Mouse (Mus musculus) lung, embryonic 15.5 days (tissue): Measurements from ENCODE around the gene Axin1. TPM values are rescaled to one million over a fixed set of nuclear protein-coding genes. Genes with fewer than 3 reads are reported as not detected.
"Not testable (repeated sequence)": the region's sequence is repeated elsewhere in the genome, so short reads cannot be mapped to it uniquely, and the experiment has no call there.

Source experiments
- ATAC-seq: fragments of 200-750 bp; cut with Nextera tagmentation; 2 replicates; pipeline ENCODE4 v1.8.0; 2017; ENCODE audit warnings: moderate number of reproducible peaks, borderline replicate concordance; ENCODE audit not compliant: low FRiP score, low TSS enrichment; ENCODE audit errors: extremely low read depth
- H3K27ac ChIP-seq: fragments of 300-500 bp; sonication (generic); 2 replicates; pipeline ENCODE4 v1.5.1; 2015; ENCODE audit warnings: moderate library complexity, mild to moderate bottlenecking, inconsistent platforms
- H3K27me3 ChIP-seq: fragments of 300-500 bp; sonication (generic); 2 replicates; pipeline ENCODE4 v1.6.1; 2015; ENCODE audit warnings: inconsistent platforms
- H3K36me3 ChIP-seq: fragments of 300-500 bp; sonication (generic); 2 replicates; pipeline ENCODE4 v1.6.1; 2015; ENCODE audit warnings: inconsistent platforms
- H3K4me1 ChIP-seq: fragments of 300-500 bp; sonication (generic); 2 replicates; pipeline ENCODE4 v1.6.1; 2015; ENCODE audit warnings: inconsistent platforms
- H3K4me2 ChIP-seq: fragments of 300-500 bp; sonication (generic); 2 replicates; pipeline ENCODE4 v1.6.1; 2015; ENCODE audit warnings: inconsistent platforms, mild to moderate bottlenecking, moderate library complexity
- H3K4me3 ChIP-seq: fragments of 300-500 bp; sonication (generic); 2 replicates; pipeline ENCODE4 v1.5.1; 2015; ENCODE audit warnings: mild to moderate bottlenecking, inconsistent platforms
- H3K9ac ChIP-seq: fragments of 300-500 bp; sonication (generic); 2 replicates; pipeline ENCODE4 v1.6.1; 2015; ENCODE audit warnings: inconsistent platforms
- H3K9me3 ChIP-seq: fragments of 300-500 bp; sonication (generic); 2 replicates; pipeline ENCODE4 v1.6.1; 2016; ENCODE audit warnings: inconsistent platforms
- WGBS: fragments of 180-500 bp; shearing (Covaris S2); methylation state at CpG from one replicate; pipeline ENCODE4 v1.1.7; 2015; 5-methylcytosine and 5-hydroxymethylcytosine counted together
- polyA plus RNA-seq: library from polyadenylated mRNA; unstranded; fragments of >200 nt; fragmentation: Nextera tagmentation; extraction: Ambion mirVana; gene quantifications from 2 replicates; pipeline ENCODE4 v1.2.1, GENCODE M21; 2015

The Axin1 gene
- polyA plus RNA-seq, 1 experiment from 2014 or later: 16.5 TPM

GRCm38 (mm10) chr17:26151886-26152630 is 13.6 kb downstream of the Axin1 start:
- Histone ChIP-seq H3K9ac (no peak overlapping the region), H3K36me3 (peaks cover 59% of the 10 kb centered on the region), H3K4me3 (no peak overlapping the region), H3K27me3 (no peaks in the 10 kb centered on the region), H3K9me3 (no peaks in the 10 kb centered on the region), H3K27ac (no peak overlapping the region), H3K4me1 (no peaks in the 10 kb centered on the region), H3K4me2 (no peak overlapping the region)
- no peak for ATAC-seq
- 95% methylated on average over 2 of the region's 2 CpGs for WGBS

DNA sequence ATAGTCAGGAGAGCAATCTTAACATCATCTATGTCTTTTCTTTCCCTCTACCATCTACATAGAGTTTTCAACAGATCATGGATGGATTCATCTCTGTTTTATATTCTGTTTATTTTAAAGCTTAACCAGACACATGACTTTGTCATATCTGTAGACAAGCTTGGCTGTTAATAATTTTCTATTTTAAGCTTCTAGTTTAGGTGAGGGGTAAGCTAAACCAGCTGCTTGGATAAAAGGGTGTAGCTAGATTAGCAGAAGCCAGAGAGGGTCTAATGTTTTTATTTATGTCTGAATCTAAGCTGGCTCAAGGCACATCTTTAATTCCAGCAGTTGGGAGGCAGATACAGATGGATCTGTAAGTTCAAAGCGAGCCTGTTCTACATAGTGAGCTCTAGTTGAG is 24.2 kb downstream of the Axin1 start:
- no peak for ATAC-seq
- Histone ChIP-seq H3K27ac (no peak overlapping the region), H3K9me3 (no peaks in the 10 kb centered on the region), H3K4me1 (no peaks in the 10 kb centered on the region), H3K27me3 (no peaks in the 10 kb centered on the region), H3K36me3 (peaks cover 3% of the 10 kb centered on the region; the same call in 1 of the 2 replicates), H3K9ac (no peak overlapping the region), H3K4me2 (no peak overlapping the region), H3K4me3 (no peak overlapping the region)
- 73% methylated on average over 1 of the region's 1 CpGs for WGBS

DNA sequence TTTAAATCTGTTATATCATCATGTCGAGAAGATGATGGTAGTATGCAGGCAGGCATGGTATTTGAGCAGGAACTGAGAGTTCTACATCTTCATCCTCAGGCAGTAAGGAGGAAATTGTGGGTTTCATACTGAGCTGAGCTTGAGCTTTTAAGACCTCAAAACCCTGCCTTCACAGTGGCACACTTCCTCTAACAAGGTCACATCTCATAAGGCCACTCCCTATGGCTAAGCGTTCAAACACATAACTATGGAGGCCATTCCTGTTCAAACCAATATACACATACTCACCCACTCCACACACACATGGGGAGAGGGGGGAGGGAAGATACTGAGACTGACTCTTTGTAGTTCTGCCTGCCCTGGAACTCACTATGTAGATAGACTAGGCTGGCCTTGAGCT is 29.6 kb downstream of the Axin1 start:
- H3K27me3 ChIP-seq: no peaks in the 10 kb centered on the region
- peaks cover 3% of the 10 kb centered on the region; the same call in 1 of the 2 replicates for H3K36me3 ChIP-seq
- no peaks in the 10 kb centered on the region for H3K4me1 ChIP-seq
- no peak overlapping the region for H3K27ac ChIP-seq
- H3K4me3 ChIP-seq: no peak overlapping the region
- H3K9me3 ChIP-seq: no peaks in the 10 kb centered on the region
- 62% methylated on average over 2 of the region's 2 CpGs for WGBS
- no peak overlapping the region for H3K4me2 ChIP-seq
- no peak for ATAC-seq
- no peak overlapping the region for H3K9ac ChIP-seq

- not testable (repeated sequence) for H3K4me1 ChIP-seq, ATAC-seq, H3K4me3 ChIP-seq, H3K27ac ChIP-seq, H3K9me3 ChIP-seq, H3K27me3 ChIP-seq, H3K9ac ChIP-seq, H3K4me2 ChIP-seq
- WGBS: 85% methylated on average over 2 of the region's 2 CpGs
- H3K36me3 ChIP-seq: peaks cover 21% of the 10 kb centered on the region
Observed at GRCm38 (mm10) chr17:26175248-26175647, 36.8 kb downstream of the Axin1 start.

- Histone ChIP-seq H3K27ac (no peak overlapping the region), H3K9ac (no peak overlapping the region), H3K4me3 (no peak overlapping the region), H3K36me3 (peaks cover 31% of the 10 kb centered on the region), H3K9me3 (no peaks in the 10 kb centered on the region), H3K4me1 (no peaks in the 10 kb centered on the region), H3K4me2 (no peak overlapping the region), H3K27me3 (no peaks in the 10 kb centered on the region)
- ATAC-seq: no peak
Observed at GRCm38 (mm10) chr17:26178611-26179010, 40.1 kb downstream of the Axin1 start.

DNA sequence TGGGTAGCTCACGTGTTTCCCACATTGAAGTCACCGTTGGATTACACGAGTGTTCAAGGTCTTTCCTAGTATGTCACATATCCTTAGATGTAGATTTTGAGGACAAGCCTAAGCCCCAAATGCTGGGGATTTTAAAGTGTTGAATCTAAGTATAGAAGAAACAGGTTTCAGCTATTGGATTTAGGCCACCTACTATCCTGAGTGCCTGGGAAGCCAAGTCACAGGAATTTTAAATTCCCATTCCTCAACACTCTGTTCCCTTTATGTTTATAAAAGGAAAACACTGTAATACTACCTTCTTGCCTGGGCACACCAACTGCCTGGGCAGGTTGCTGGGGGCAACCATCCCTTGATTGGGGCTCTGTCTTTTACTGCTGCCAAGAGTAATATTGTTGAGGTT is 42.7 kb downstream of the Axin1 start:
- no peak overlapping the region for H3K4me3 ChIP-seq
- H3K4me2 ChIP-seq: no peak overlapping the region
- H3K9me3 ChIP-seq: no peaks in the 10 kb centered on the region
- WGBS: 89% methylated on average over 3 of the region's 3 CpGs
- no peaks in the 10 kb centered on the region for H3K27me3 ChIP-seq
- H3K27ac ChIP-seq: no peak overlapping the region
- H3K9ac ChIP-seq: no peak overlapping the region
- ATAC-seq: no peak
- peaks cover 40% of the 10 kb centered on the region for H3K36me3 ChIP-seq
- no peaks in the 10 kb centered on the region for H3K4me1 ChIP-seq

GRCm38 (mm10) chr17:26187592-26187991 is 49.1 kb downstream of the Axin1 start:
- peaks cover 86% of the 10 kb centered on the region for H3K36me3 ChIP-seq
- no peak overlapping the region for H3K27ac ChIP-seq
- ATAC-seq: no peak
- H3K4me2 ChIP-seq: no peak overlapping the region
- no peaks in the 10 kb centered on the region for H3K27me3 ChIP-seq
- no peaks in the 10 kb centered on the region for H3K4me1 ChIP-seq
- H3K4me3 ChIP-seq: no peak overlapping the region
- H3K9ac ChIP-seq: no peak overlapping the region
- 94% methylated on average over 5 of the region's 5 CpGs for WGBS
- no peaks in the 10 kb centered on the region for H3K9me3 ChIP-seq

- no peak overlapping the region for H3K9ac ChIP-seq
- H3K4me2 ChIP-seq: no peak overlapping the region
- H3K4me3 ChIP-seq: no peak overlapping the region
- no peaks in the 10 kb centered on the region for H3K4me1 ChIP-seq
- no peaks in the 10 kb centered on the region for H3K27me3 ChIP-seq
- no peak for ATAC-seq
- no peaks in the 10 kb centered on the region for H3K9me3 ChIP-seq
- H3K27ac ChIP-seq: no peak overlapping the region
- H3K36me3 ChIP-seq: peaks cover 86% of the 10 kb centered on the region
- WGBS: 95% methylated on average over 11 of the region's 11 CpGs
Observed at GRCm38 (mm10) chr17:26188091-26188805, 49.8 kb downstream of the Axin1 start.

DNA sequence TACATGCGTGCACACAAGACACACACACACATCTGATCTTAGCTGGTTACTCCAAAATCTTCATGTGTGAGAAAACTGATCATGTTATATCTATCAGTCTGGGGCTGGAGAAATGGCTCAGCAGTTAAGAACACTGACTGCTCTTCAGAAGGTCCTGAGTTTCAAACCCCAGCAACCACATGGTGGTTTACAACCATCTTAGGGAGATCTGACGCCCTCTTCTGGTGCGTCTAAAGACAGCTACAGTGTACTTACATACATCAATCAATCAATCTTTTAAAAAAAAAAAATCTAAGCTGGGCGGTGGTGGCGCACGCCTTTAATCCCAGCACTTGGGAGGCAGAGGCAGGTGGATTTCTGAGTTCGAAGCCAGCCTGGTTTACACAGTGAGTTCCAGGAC is 53.0 kb downstream of the Axin1 start:
- H3K27ac ChIP-seq, H3K4me2 ChIP-seq, H3K9me3 ChIP-seq, H3K27me3 ChIP-seq, ATAC-seq, H3K4me1 ChIP-seq, H3K4me3 ChIP-seq, H3K9ac ChIP-seq: not testable (repeated sequence)
- H3K36me3 ChIP-seq: peaks cover 87% of the 10 kb centered on the region
- WGBS: 84% methylated on average over 7 of the region's 7 CpGs

- Histone ChIP-seq H3K27ac (no peak overlapping the region), H3K27me3 (no peaks in the 10 kb centered on the region), H3K4me2 (no peak overlapping the region), H3K9me3 (no peaks in the 10 kb centered on the region), H3K36me3 (peaks cover 82% of the 10 kb centered on the region), H3K4me3 (no peak overlapping the region), H3K9ac (no peak overlapping the region), H3K4me1 (no peaks in the 10 kb centered on the region)
- 94% methylated on average over 15 of the region's 15 CpGs for WGBS
- ATAC-seq: no peak
Observed at GRCm38 (mm10) chr17:26192481-26193190, 54.1 kb downstream of the Axin1 start.

GRCm38 (mm10) chr17:26198892-26199291 is 60.4 kb downstream of the Axin1 start, which contains the start of gene Pdia2:
Gene Pdia2, minus strand, starts transcription at chr17:26199087.
- 72% methylated on average over 4 of the region's 4 CpGs for WGBS
- H3K4me3 ChIP-seq: no peak within 1 kb of the TSS
- H3K4me1 ChIP-seq: peaks cover 26% of the 10 kb centered on the region
- H3K27ac ChIP-seq: no peak within 1 kb of the TSS
- no peak within 1 kb of the TSS; the same call in 1 of the 2 replicates for H3K9ac ChIP-seq
- peaks cover 47% of the 10 kb centered on the region for H3K27me3 ChIP-seq
- no peaks in the 10 kb centered on the region for H3K9me3 ChIP-seq
- H3K36me3 ChIP-seq: peaks cover 33% of the 10 kb centered on the region
- ATAC-seq: no peak
- peak within 1 kb of the TSS; percentile 95; the same call in 1 of the 2 replicates for H3K4me2 ChIP-seq
